ENCODE assay signal across 8 mouse cellular contexts in genomic region chr2:152821023-152821422, GRCm38 (mm10). TPM values are rescaled to one million over a fixed set of nuclear protein-coding genes. Genes with fewer than 3 reads are reported as not detected.
DNase-seq lines count a peak whose midpoint lies in the region; ATAC-seq and TF ChIP-seq lines count a peak whose summit lies in the region.

No protein-coding gene starts in this region.

- peak; percentile 72 for ATAC-seq in heart, embryonic 14.5 days (ENCODE audit: insufficient number of reproducible peaks, insufficient read depth, low FRiP score, low read depth)
- peak; percentile 23; the same call in 1 of the 2 replicates for ATAC-seq in kidney, postnatal 0 days (replicated peaks; ENCODE audit: low FRiP score, low read depth)
- no peak for ATAC-seq in granulocyte monocyte progenitor cell, adult 5-6 weeks (replicated peaks; ENCODE audit: poor library complexity, severe bottlenecking)

- H3K27me3 ChIP-seq in heart, embryonic 14.5 days (ENCODE audit: control insufficient read depth, insufficient read depth, low read length) = no peaks in the 10 kb centered on the region
- H3K27me3 ChIP-seq in kidney, postnatal 0 days (ENCODE audit: insufficient read depth, low read length) = no peaks in the 10 kb centered on the region

- no peak overlapping the region for H3K4me3 ChIP-seq in heart, embryonic 14.5 days (ENCODE audit: control insufficient read depth in 1 of 2, insufficient read depth in 1 of 2, low read depth in 1 of 2, low read length in 2 of 2)
- H3K4me3 ChIP-seq in kidney, postnatal 0 days (replicated peaks; ENCODE audit: low read depth, low read length) = no peak overlapping the region

- WGBS in heart, embryonic 14.5 days = 29% methylated on average over 5 of the region's 5 CpGs
- WGBS in kidney, postnatal 0 days = 31% methylated on average over 5 of the region's 5 CpGs

- H3K27ac ChIP-seq in heart, embryonic 14.5 days (replicated peaks in 1 of 2; ENCODE audit: control insufficient read depth in 1 of 2, insufficient read depth in 1 of 2, low read depth in 2 of 2, low read length in 2 of 2) = peak overlapping the region; percentile 86 to 89
- H3K27ac ChIP-seq in kidney, postnatal 0 days = peak overlapping the region; percentile 87

- DNase-seq in adrenal gland, adult 2 months = peak; percentile 38
- DNase-seq in adrenal gland, adult 8-10 months = no peak
- peak; percentile 71 for DNase-seq in ZHBTc4 (ENCODE audit: low read depth, low spot score)
- DNase-seq in kidney, postnatal 0 days (ENCODE audit: low spot score) = peak; percentile 92
- DNase-seq in mesoderm, embryonic 11.5 days (ENCODE audit: low read depth, low spot score) = peak; percentile 30
- DNase-seq in ovary, postnatal 10 days (ENCODE audit: low spot score) = no peak

- no peak for TF ChIP-seq CTCF in kidney, postnatal 0 days (IDR thresholded peaks at IDR 0.05; ENCODE audit: low read depth)

- no peaks in the 10 kb centered on the region for H3K9me3 ChIP-seq in heart, embryonic 14.5 days (ENCODE audit: control insufficient read depth, low read length)
- H3K9me3 ChIP-seq in kidney, postnatal 0 days (replicated peaks; ENCODE audit: low read length) = no peaks in the 10 kb centered on the region

- H3K4me1 ChIP-seq in heart, embryonic 14.5 days (ENCODE audit: control insufficient read depth in 2 of 2, insufficient read depth in 2 of 2, low read length in 2 of 2) = peaks cover 37 to 61% of the 10 kb centered on the region in 2 experiments
- peaks cover 59% of the 10 kb centered on the region for H3K4me1 ChIP-seq in kidney, postnatal 0 days (replicated peaks; ENCODE audit: insufficient read depth, low read length)

- H3K9ac ChIP-seq in heart, embryonic 14.5 days (ENCODE audit: low read length) = no peak overlapping the region
- 0 out of 2 replicates have a peak overlapping the region, but pooled peaks have one; percentile 6 for H3K9ac ChIP-seq in kidney, postnatal 0 days (ENCODE audit: low read depth, low read length)

- H3K36me3 ChIP-seq in heart, embryonic 14.5 days (ENCODE audit: control insufficient read depth, insufficient read depth, low read length) = peaks cover 8% of the 10 kb centered on the region; the same call in 1 of the 2 replicates
- peaks cover 3% of the 10 kb centered on the region; the same call in 1 of the 2 replicates for H3K36me3 ChIP-seq in kidney, postnatal 0 days (ENCODE audit: insufficient read depth, low read length)

- H3K4me2 ChIP-seq in heart, embryonic 14.5 days (ENCODE audit: low read length) = peak overlapping the region; percentile 11
- H3K4me2 ChIP-seq in kidney, postnatal 0 days (ENCODE audit: low read length) = peak overlapping the region; percentile 30

RNA-seq across cellular contexts. Expression of gene Bcl2l1, which starts 10.5 kb away (rescaled TPM):
- 10 to 100 TPM; 54.3 to 79.7 TPM for total RNA-seq in adrenal gland, adult 2 months (2021)
- 42.4 and 43.8 TPM in 2 replicates for polyA plus RNA-seq in adrenal gland, adult 2 months (2012; rRNA removed)
- total RNA-seq in adrenal gland, adult 8-10 months (2022) = 10 to 100 TPM; 58.5 to 74.6 (median 72.0) TPM
- 59.0 and 68.1 TPM in 2 replicates for polyA plus RNA-seq in heart, embryonic 14.5 days (2014; fragmentation: Nextera tagmentation; extraction: Ambion mirVana)
- 95.6 and 98.7 TPM in 2 replicates for polyA plus RNA-seq in kidney, postnatal 0 days (2015; fragmentation: Nextera tagmentation; extraction: Ambion mirVana)
- 13.2 and 27.8 TPM in 2 replicates for total RNA-seq in granulocyte monocyte progenitor cell, adult 5-6 weeks (2014; fragmentation: Nextera tagmentation)
- total RNA-seq in granulocyte monocyte progenitor cell, adult 5-6 weeks (2017) = 10.3 and 25.2 TPM in 2 replicates

RNA-seq across cellular contexts. Expression of gene Tpx2, which starts 26.7 kb away (rescaled TPM):
- 1 to 10 TPM; 2.0 to 4.2 TPM for total RNA-seq in adrenal gland, adult 2 months (2021)
- polyA plus RNA-seq in adrenal gland, adult 2 months (2012; rRNA removed) = 0.18 and 0.40 TPM in 2 replicates
- 1 to 10 TPM; 1.9 to 2.1 (median 1.9) TPM for total RNA-seq in adrenal gland, adult 8-10 months (2022)
- 56.2 and 60.8 TPM in 2 replicates for polyA plus RNA-seq in heart, embryonic 14.5 days (2014; fragmentation: Nextera tagmentation; extraction: Ambion mirVana)
- polyA plus RNA-seq in kidney, postnatal 0 days (2015; fragmentation: Nextera tagmentation; extraction: Ambion mirVana) = 37.3 and 41.4 TPM in 2 replicates
- 51.4 and 56.0 TPM in 2 replicates for total RNA-seq in granulocyte monocyte progenitor cell, adult 5-6 weeks (2014; fragmentation: Nextera tagmentation)
- total RNA-seq in granulocyte monocyte progenitor cell, adult 5-6 weeks (2017) = 96.9 and 105 TPM in 2 replicates

Comparison
In these comparisons a context has a peak if more than half of its experiments do, and no peak if none do; other contexts are left out.
1. DNase-seq: peak in adrenal gland, adult 2 months (single experiment), ZHBTc4 (single experiment), kidney, postnatal 0 days (single experiment) and mesoderm, embryonic 11.5 days (single experiment); none in adrenal gland, adult 8-10 months (single experiment) and ovary, postnatal 10 days (single experiment).
2. RNA of gene Tpx2, which starts 26.7 kb away (total RNA-seq): 51.4 to 105 TPM in granulocyte monocyte progenitor cell, adult 5-6 weeks; 2.0 to 4.2 TPM in adrenal gland, adult 2 months and 1.9 to 2.1 TPM in adrenal gland, adult 8-10 months; every median in the first group is over 10 times any median in the second.